8 mouse cellular contexts compared by ENCODE assay signal in genomic region chr8:124316466-124317136, GRCm38 (mm10).
DNase-seq lines count a peak whose midpoint lies in the region; ATAC-seq and TF ChIP-seq lines count a peak whose summit lies in the region.

No protein-coding gene starts in this region.

- no peak for DNase-seq in forebrain, postnatal 0 days
- no peak for DNase-seq in forebrain, embryonic 14.5 days (ENCODE audit: low spot score)
- DNase-seq in adrenal gland, postnatal 36 days: peak; percentile 70 to 81
- peak; percentile 82 for DNase-seq in gastrocnemius, postnatal 14 days
- peak; percentile 60 for DNase-seq in hindbrain, postnatal 0 days (ENCODE audit: low spot score)
- no peak for DNase-seq in natural killer cell, adult 2 months (ENCODE audit: low spot score in 2 of 2)

- ATAC-seq in forebrain, postnatal 0 days: peak; percentile 44
- ATAC-seq in forebrain, embryonic 14.5 days: no peak
- ATAC-seq in hindbrain, postnatal 0 days: peak; percentile 16; the same call in 1 of the 2 replicates
- peak; percentile 7; the same call in 1 of the 2 replicates for ATAC-seq in megakaryocyte-erythroid progenitor cell, adult 5-6 weeks (replicated peaks; ENCODE audit: low FRiP score, low TSS enrichment, poor library complexity, severe bottlenecking)
- ATAC-seq in CD4-positive, CD25-positive, alpha-beta regulatory T cell, adult 4 months: no peak

- intact Hi-C loops in gastrocnemius, postnatal 14 days (cut with DNase I; ENCODE audit: low total_unique reads): no loop called here

- no peaks in the 10 kb centered on the region for H3K9me3 ChIP-seq in forebrain, postnatal 0 days (ENCODE audit: low read length)
- H3K9me3 ChIP-seq in forebrain, embryonic 14.5 days (replicated peaks; ENCODE audit: control insufficient read depth, low read length): no peaks in the 10 kb centered on the region
- no peaks in the 10 kb centered on the region for H3K9me3 ChIP-seq in hindbrain, postnatal 0 days (ENCODE audit: low read length)

- TF ChIP-seq CTCF in forebrain, postnatal 0 days (IDR thresholded peaks at IDR 0.05; ENCODE audit: low read depth): no peak
- no peak for TF ChIP-seq CTCF in hindbrain, postnatal 0 days (IDR thresholded peaks at IDR 0.05; ENCODE audit: low read depth)

- no peaks in the 10 kb centered on the region for H3K36me3 ChIP-seq in forebrain, postnatal 0 days (ENCODE audit: insufficient read depth)
- no peaks in the 10 kb centered on the region for H3K36me3 ChIP-seq in forebrain, embryonic 14.5 days (ENCODE audit: control insufficient read depth, insufficient read depth, low read length)
- no peaks in the 10 kb centered on the region for H3K36me3 ChIP-seq in hindbrain, postnatal 0 days (ENCODE audit: insufficient read depth, low read length)

- peaks cover 27% of the 10 kb centered on the region for H3K4me1 ChIP-seq in forebrain, postnatal 0 days (ENCODE audit: insufficient read depth)
- peaks cover 21% of the 10 kb centered on the region for H3K4me1 ChIP-seq in forebrain, embryonic 14.5 days (ENCODE audit: control insufficient read depth, insufficient read depth, low read length)
- H3K4me1 ChIP-seq in hindbrain, postnatal 0 days (ENCODE audit: insufficient read depth, low read length): peaks cover 22% of the 10 kb centered on the region

- H3K4me3 ChIP-seq in forebrain, postnatal 0 days (ENCODE audit: low read depth, low read length): no peak overlapping the region
- H3K4me3 ChIP-seq in forebrain, embryonic 14.5 days (ENCODE audit: low read depth, low read length): no peak overlapping the region
- H3K4me3 ChIP-seq in hindbrain, postnatal 0 days (ENCODE audit: low read length): no peak overlapping the region

- no peak overlapping the region for H3K9ac ChIP-seq in forebrain, postnatal 0 days
- no peak overlapping the region for H3K9ac ChIP-seq in forebrain, embryonic 14.5 days (ENCODE audit: low read length)
- no peak overlapping the region for H3K9ac ChIP-seq in hindbrain, postnatal 0 days (replicated peaks; ENCODE audit: low read length)

- 0 out of 2 replicates have a peak overlapping the region, but pooled peaks have one; percentile 21 for H3K27ac ChIP-seq in forebrain, postnatal 0 days (ENCODE audit: low read depth, low read length)
- H3K27ac ChIP-seq in forebrain, embryonic 14.5 days (ENCODE audit: low read depth, low read length): no peak overlapping the region
- H3K27ac ChIP-seq in hindbrain, postnatal 0 days: no peak overlapping the region

- H3K4me2 ChIP-seq in forebrain, postnatal 0 days (ENCODE audit: low read depth): no peak overlapping the region
- no peak overlapping the region for H3K4me2 ChIP-seq in forebrain, embryonic 14.5 days (ENCODE audit: low read length)
- no peak overlapping the region for H3K4me2 ChIP-seq in hindbrain, postnatal 0 days (ENCODE audit: low read depth, low read length)

- no peaks in the 10 kb centered on the region for H3K27me3 ChIP-seq in forebrain, postnatal 0 days (ENCODE audit: insufficient read depth, low read length)
- H3K27me3 ChIP-seq in forebrain, embryonic 14.5 days (replicated peaks; ENCODE audit: control insufficient read depth, insufficient read depth, low read length): no peaks in the 10 kb centered on the region
- no peaks in the 10 kb centered on the region for H3K27me3 ChIP-seq in hindbrain, postnatal 0 days (ENCODE audit: insufficient read depth, low read length)

- 43% methylated on average over 12 of the region's 12 CpGs for WGBS in forebrain, postnatal 0 days
- 55% methylated on average over 12 of the region's 12 CpGs for WGBS in forebrain, embryonic 14.5 days
- WGBS in hindbrain, postnatal 0 days: 39% methylated on average over 12 of the region's 12 CpGs

Comparison
In these comparisons a context has a peak if more than half of its experiments do, and no peak if none do; other contexts are left out.
1. ATAC-seq: peak in forebrain, postnatal 0 days (single experiment), hindbrain, postnatal 0 days (single experiment) and megakaryocyte-erythroid progenitor cell, adult 5-6 weeks (single experiment); none in forebrain, embryonic 14.5 days (single experiment) and CD4-positive, CD25-positive, alpha-beta regulatory T cell, adult 4 months (single experiment).
2. DNase-seq: peak in adrenal gland, postnatal 36 days (2 of 2), gastrocnemius, postnatal 14 days (single experiment) and hindbrain, postnatal 0 days (single experiment); none in forebrain, postnatal 0 days (single experiment), forebrain, embryonic 14.5 days (single experiment) and natural killer cell, adult 2 months (0 of 2).